Mouse (Mus musculus) liver, embryonic 14.5 days (tissue): ENCODE results near the gene Morn1.

Source experiments
- CTCF ChIP-seq: IDR thresholded peaks from 2 replicates; pipeline ENCODE4 v1.5.1; 2016; ENCODE audit warnings: antibody characterized with exemption, low read depth, control low read depth
- EP300 ChIP-seq: IDR thresholded peaks from 2 replicates; pipeline ENCODE4 v1.6.1; 2016; ENCODE audit warnings: antibody characterized with exemption, low read depth

DNA sequence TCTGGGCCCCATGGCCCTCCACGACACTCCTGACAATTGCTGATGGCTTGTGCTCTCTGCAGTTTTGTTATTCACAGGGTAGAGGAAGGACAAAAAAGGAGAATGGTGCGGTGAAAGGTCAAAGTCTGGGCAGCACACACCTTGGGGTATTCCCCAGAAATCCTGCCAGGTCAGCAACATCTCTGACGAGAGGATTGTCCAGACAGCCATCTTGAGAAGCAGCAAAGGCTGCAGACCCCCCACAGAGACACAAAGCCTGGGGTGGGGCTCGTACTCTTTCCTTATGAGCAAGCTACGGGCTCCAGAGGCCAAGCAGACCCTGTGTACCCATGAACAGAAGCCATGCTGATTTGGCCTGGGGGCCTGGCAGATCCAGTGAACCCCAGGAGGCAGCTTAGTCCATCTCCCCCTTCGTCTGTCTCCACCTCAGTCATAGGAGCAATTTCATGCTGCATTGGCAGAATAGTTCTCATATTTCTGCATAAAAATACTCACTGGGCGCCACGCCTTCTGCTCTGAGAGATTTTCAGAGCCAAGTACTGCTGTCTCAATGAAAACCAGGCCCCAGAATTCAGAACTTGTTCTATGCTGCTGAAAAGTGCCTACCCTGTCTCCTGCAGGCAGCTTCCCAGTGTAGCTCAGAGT, 27.5 kb downstream of the Morn1 start:
- TF ChIP-seq CTCF, result no peak
- TF ChIP-seq EP300, result no peak
